Mouse (Mus musculus) liver, embryonic 14.5 days (tissue): ENCODE results near the gene Nupr1l. TPM values are rescaled to one million over a fixed set of nuclear protein-coding genes. Genes with fewer than 3 reads are reported as not detected.

Source experiments
- ATAC-seq: fragments of 200-750 bp; cut with Nextera tagmentation; 2 replicates; pipeline ENCODE4 v1.8.0; 2017; ENCODE audit warnings: moderate number of reproducible peaks, mild to moderate bottlenecking, moderate library complexity; ENCODE audit not compliant: insufficient read depth
- DNase-seq, 3 experiments: peaks; one replicate each; pipeline ENCODE4 v3.0.0-alpha.2; 2012 to 2013; ENCODE audit warnings: low read depth in 3 of 3, low spot score in 3 of 3
- H3K27ac ChIP-seq: fragments of 300-500 bp; sonication (generic); 2 replicates; pipeline ENCODE4 v1.5.1; 2014; ENCODE audit warnings: moderate library complexity, mild to moderate bottlenecking, control low read depth, inconsistent platforms
- H3K27me3 ChIP-seq: fragments of 300-500 bp; sonication (generic); 2 replicates; pipeline ENCODE4 v1.6.1; 2014; ENCODE audit warnings: mild to moderate bottlenecking, low read length, moderate library complexity; ENCODE audit not compliant: control insufficient read depth, insufficient read depth
- H3K36me3 ChIP-seq: fragments of 300-500 bp; sonication (generic); replicated peaks from 2 replicates; pipeline ENCODE4 v1.6.1; 2014; ENCODE audit warnings: low read depth; ENCODE audit not compliant: control insufficient read depth, insufficient read depth
- H3K4me1 ChIP-seq, 2 experiments: fragments of 200-500 bp in 1 of 2; fragments of 300-500 bp in 1 of 2; sonication (generic) in 1 of 2; replicated peaks; 2 replicates each; pipeline ENCODE4 v1.6.1; 2012 to 2014; ENCODE audit warnings: antibody characterized with exemption in 1 of 2, inconsistent platforms in 1 of 2, low read length in 1 of 2; ENCODE audit not compliant: control insufficient read depth in 2 of 2, insufficient read depth in 2 of 2
- H3K4me2 ChIP-seq: fragments of 300-500 bp; sonication (generic); 2 replicates; pipeline ENCODE4 v1.6.1; 2014; ENCODE audit warnings: low read depth, mild to moderate bottlenecking, control low read depth, moderate library complexity
- H3K4me3 ChIP-seq, 2 experiments: fragments of 200-500 bp in 1 of 2; fragments of 300-500 bp in 1 of 2; sonication (generic) in 1 of 2; 2 replicates each; pipeline ENCODE4 v1.5.1; 2012 to 2014; ENCODE audit warnings: low read depth in 2 of 2, low read length in 2 of 2, mild to moderate bottlenecking in 2 of 2, control low read depth in 1 of 2, inconsistent platforms in 1 of 2, moderate library complexity in 1 of 2; ENCODE audit not compliant: insufficient read depth in 1 of 2
- H3K9ac ChIP-seq: fragments of 300-500 bp; sonication (generic); replicated peaks from 2 replicates; pipeline ENCODE4 v1.6.1; 2014; ENCODE audit warnings: mild to moderate bottlenecking, control low read depth, moderate library complexity
- H3K9me3 ChIP-seq: fragments of 300-500 bp; sonication (generic); 2 replicates; pipeline ENCODE4 v1.6.1; 2016; ENCODE audit warnings: low read length, mixed read lengths; ENCODE audit not compliant: control insufficient read depth
- CTCF ChIP-seq: IDR thresholded peaks from 2 replicates; pipeline ENCODE4 v1.5.1; 2016; ENCODE audit warnings: antibody characterized with exemption, low read depth, control low read depth
- EP300 ChIP-seq: IDR thresholded peaks from 2 replicates; pipeline ENCODE4 v1.6.1; 2016; ENCODE audit warnings: antibody characterized with exemption, low read depth
- WGBS: fragments of 180-500 bp; shearing (Covaris S2); extraction: QIAGEN DNeasy Blood & Tissue Kit; methylation state at CpG from one replicate; pipeline ENCODE4 v1.1.7; 2014; ENCODE audit not compliant: insufficient replicate concordance; 5-methylcytosine and 5-hydroxymethylcytosine counted together
- polyA plus RNA-seq, 2 experiments: library from polyadenylated mRNA; depleted of rRNA in 1 of 2; stranded (reverse) in 1 of 2; unstranded in 1 of 2; fragments of >200 nt; fragmentation: Nextera tagmentation in 1 of 2; extraction: Ambion mirVana in 1 of 2; gene quantifications; 2 replicates each; pipeline versions ENCODE4 v1.2.1 to v1.2.3; 2012 to 2014

Nupr1l gene
- polyA plus RNA-seq, 2 experiments = 0.26 to 0.72 TPM

- H3K27ac ChIP-seq = peak overlapping the region; percentile 91
- no peaks in the 10 kb centered on the region for H3K9me3 ChIP-seq
- 19% methylated on average over 5 of the region's 5 CpGs for WGBS
- no peak overlapping the region for H3K4me3 ChIP-seq
- H3K9ac ChIP-seq = peak overlapping the region; percentile 31; the same call in 1 of the 2 replicates
- H3K36me3 ChIP-seq = peaks cover 3% of the 10 kb centered on the region
- H3K27me3 ChIP-seq = no peaks in the 10 kb centered on the region
- H3K4me1 ChIP-seq = peaks cover 27 to 28% of the 10 kb centered on the region in 2 experiments
- ATAC-seq (peak; percentile 59), DNase-seq (peak in 1 of 3 experiments; percentile 67)
- H3K4me2 ChIP-seq = peak overlapping the region; percentile 57
- TF ChIP-seq EP300 (no peak), CTCF (no peak)
These were observed 46.3 kb downstream of the Nupr1l start for GRCm38 (mm10) chr5:129954473-129955254.

GRCm38 (mm10) chr5:129955792-129956191 is 47.5 kb downstream of the Nupr1l start:
- Histone ChIP-seq H3K36me3 (peaks cover 3% of the 10 kb centered on the region), H3K4me3 (no peak overlapping the region), H3K4me2 (peak overlapping the region; percentile 57), H3K9ac (peak overlapping the region; percentile 13), H3K4me1 (peaks cover 27 to 28% of the 10 kb centered on the region in 2 experiments), H3K27me3 (no peaks in the 10 kb centered on the region), H3K9me3 (no peaks in the 10 kb centered on the region), H3K27ac (peak overlapping the region; percentile 91)
- DNase-seq (peak; percentile 57 to 70 (median 68)), ATAC-seq (peak; percentile 85)
- 13% methylated on average over 6 of the region's 6 CpGs for WGBS
- TF ChIP-seq EP300 (peak; percentile 77), CTCF (no peak)

GRCm38 (mm10) chr5:129963224-129963623 is 54.9 kb downstream of the Nupr1l start:
- no peak overlapping the region for H3K9ac ChIP-seq
- no peak overlapping the region for H3K4me2 ChIP-seq
- no peaks in the 10 kb centered on the region for H3K9me3 ChIP-seq
- 77% methylated on average over 4 of the region's 4 CpGs for WGBS
- DNase-seq (no peak), ATAC-seq (no peak)
- no peaks in the 10 kb centered on the region; the same call in 1 of the 2 replicates for H3K36me3 ChIP-seq
- no peak overlapping the region for H3K27ac ChIP-seq
- TF ChIP-seq EP300 (no peak), CTCF (no peak)
- H3K4me1 ChIP-seq = peaks cover 0 to 5% of the 10 kb centered on the region in 2 experiments; a peak in 2 of 4 replicates
- no peaks in the 10 kb centered on the region for H3K27me3 ChIP-seq
- H3K4me3 ChIP-seq = no peak overlapping the region

Other genes with a start within 250 kb of the Nupr1l start
- 0.67 and 0.75 TPM in 2 replicates for gene Zfp11, start 238.4 kb upstream of the Nupr1l start, polyA plus RNA-seq (2012; rRNA removed)
- gene Zfp11, start 238.4 kb upstream of the Nupr1l start, polyA plus RNA-seq (2014; fragmentation: Nextera tagmentation; extraction: Ambion mirVana) = 0.61 and 0.65 TPM in 2 replicates
- not detected in 2 replicates for gene Sept14, start 200.0 kb upstream of the Nupr1l start, polyA plus RNA-seq (2012; rRNA removed)
- not detected in 2 replicates for gene Sept14, start 200.0 kb upstream of the Nupr1l start, polyA plus RNA-seq (2014; fragmentation: Nextera tagmentation; extraction: Ambion mirVana)
- 46.8 and 54.6 TPM in 2 replicates for gene Mrps17, start 193.0 kb upstream of the Nupr1l start, polyA plus RNA-seq (2012; rRNA removed)
- 111 TPM in 2 replicates for gene Mrps17, start 193.0 kb upstream of the Nupr1l start, polyA plus RNA-seq (2014; fragmentation: Nextera tagmentation; extraction: Ambion mirVana)
- 8.5 and 15.9 TPM in 2 replicates for gene Nipsnap2, start 183.5 kb upstream of the Nupr1l start, polyA plus RNA-seq (2012; rRNA removed)
- gene Nipsnap2, start 183.5 kb upstream of the Nupr1l start, polyA plus RNA-seq (2014; fragmentation: Nextera tagmentation; extraction: Ambion mirVana) = 22.6 and 22.8 TPM in 2 replicates
- 33.3 and 33.6 TPM in 2 replicates for gene Psph, start 121.1 kb upstream of the Nupr1l start, polyA plus RNA-seq (2012; rRNA removed)
- gene Psph, start 121.1 kb upstream of the Nupr1l start, polyA plus RNA-seq (2014; fragmentation: Nextera tagmentation; extraction: Ambion mirVana) = 71.2 and 75.5 TPM in 2 replicates
- 8.6 and 10.0 TPM in 2 replicates for gene Sumf2, start 61.6 kb upstream of the Nupr1l start, polyA plus RNA-seq (2012; rRNA removed)
- gene Sumf2, start 61.6 kb upstream of the Nupr1l start, polyA plus RNA-seq (2014; fragmentation: Nextera tagmentation; extraction: Ambion mirVana) = 15.0 and 19.1 TPM in 2 replicates
- gene Chchd2, start 21.1 kb upstream of the Nupr1l start, polyA plus RNA-seq (2012; rRNA removed) = 452 and 500 TPM in 2 replicates
- gene Chchd2, start 21.1 kb upstream of the Nupr1l start, polyA plus RNA-seq (2014; fragmentation: Nextera tagmentation; extraction: Ambion mirVana) = 630 and 646 TPM in 2 replicates
- 0.43 and 0.70 TPM in 2 replicates for gene Zbed5, start 12.8 kb upstream of the Nupr1l start, polyA plus RNA-seq (2012; rRNA removed)
- 0.67 and 1.4 TPM in 2 replicates for gene Zbed5, start 12.8 kb upstream of the Nupr1l start, polyA plus RNA-seq (2014; fragmentation: Nextera tagmentation; extraction: Ambion mirVana)
- gene Phkg1, start 10.0 kb upstream of the Nupr1l start, polyA plus RNA-seq (2012; rRNA removed) = 0.05 and 0.10 TPM in 2 replicates
- 0.10 and 0.18 TPM in 2 replicates for gene Phkg1, start 10.0 kb upstream of the Nupr1l start, polyA plus RNA-seq (2014; fragmentation: Nextera tagmentation; extraction: Ambion mirVana)
- 16.5 and 16.6 TPM in 2 replicates for gene Vkorc1l1, start 33.4 kb downstream of the Nupr1l start, polyA plus RNA-seq (2012; rRNA removed)
- gene Vkorc1l1, start 33.4 kb downstream of the Nupr1l start, polyA plus RNA-seq (2014; fragmentation: Nextera tagmentation; extraction: Ambion mirVana) = 16.2 and 17.5 TPM in 2 replicates
- gene Gusb, start 94.5 kb downstream of the Nupr1l start, polyA plus RNA-seq (2012; rRNA removed) = 15.5 and 18.7 TPM in 2 replicates
- gene Gusb, start 94.5 kb downstream of the Nupr1l start, polyA plus RNA-seq (2014; fragmentation: Nextera tagmentation; extraction: Ambion mirVana) = 37.7 and 37.9 TPM in 2 replicates
- 26.1 and 30.4 TPM in 2 replicates for gene Asl, start 120.7 kb downstream of the Nupr1l start, polyA plus RNA-seq (2012; rRNA removed)
- 39.8 and 47.3 TPM in 2 replicates for gene Asl, start 120.7 kb downstream of the Nupr1l start, polyA plus RNA-seq (2014; fragmentation: Nextera tagmentation; extraction: Ambion mirVana)
- gene Crcp, start 120.8 kb downstream of the Nupr1l start, polyA plus RNA-seq (2012; rRNA removed) = 8.6 and 15.8 TPM in 2 replicates
- 14.7 and 16.1 TPM in 2 replicates for gene Crcp, start 120.8 kb downstream of the Nupr1l start, polyA plus RNA-seq (2014; fragmentation: Nextera tagmentation; extraction: Ambion mirVana)
- gene Tpst1, start 164.8 kb downstream of the Nupr1l start, polyA plus RNA-seq (2012; rRNA removed) = 8.4 and 10.0 TPM in 2 replicates
- gene Tpst1, start 164.8 kb downstream of the Nupr1l start, polyA plus RNA-seq (2014; fragmentation: Nextera tagmentation; extraction: Ambion mirVana) = 22.3 and 22.8 TPM in 2 replicates
- 3.2 and 3.6 TPM in 2 replicates for gene Kctd7, start 236.3 kb downstream of the Nupr1l start, polyA plus RNA-seq (2012; rRNA removed)
- 3.8 and 6.6 TPM in 2 replicates for gene Kctd7, start 236.3 kb downstream of the Nupr1l start, polyA plus RNA-seq (2014; fragmentation: Nextera tagmentation; extraction: Ambion mirVana)